Mouse (Mus musculus) MEL (cell line): ENCODE data around the gene Slc36a1.

Source experiments
- CTCF ChIP-seq, 3 experiments: IDR thresholded peaks in 2 of 3; conservative IDR thresholded peaks in 1 of 3; 2 replicates each; pipeline ENCODE4 v1.5.1; 2011 to 2012; ENCODE audit warnings: low read length in 3 of 3, low read depth in 2 of 3, mild to moderate bottlenecking in 2 of 3, improper control_type of control experiment in 1 of 3, inconsistent platforms in 1 of 3, mixed read lengths in 1 of 3, moderate library complexity in 1 of 3; ENCODE audit not compliant: control insufficient read depth in 1 of 3, insufficient read depth in 1 of 3, poor library complexity in 1 of 3, severe bottlenecking in 1 of 3
- E2F4 ChIP-seq: IDR thresholded peaks from 2 replicates; pipeline ENCODE4 v1.6.1; 2011; ENCODE audit warnings: low read depth, low read length, improper control_type of control experiment, borderline replicate concordance
- EP300 ChIP-seq, 2 experiments: IDR thresholded peaks; 2 replicates each; pipeline ENCODE4 v1.6.1; 2011; ENCODE audit warnings: improper control_type of control experiment in 2 of 2, low read length in 2 of 2, low read depth in 1 of 2, mild to moderate bottlenecking in 1 of 2
- ETS1 ChIP-seq: IDR thresholded peaks from 2 replicates; pipeline ENCODE4 v1.6.1; 2012; ENCODE audit warnings: low read depth, mild to moderate bottlenecking, inconsistent platforms, low read length, improper control_type of control experiment, moderate library complexity
- GABPA ChIP-seq: IDR thresholded peaks from 2 replicates; pipeline ENCODE4 v1.6.1; 2012; ENCODE audit warnings: low read depth, mild to moderate bottlenecking, inconsistent platforms, low read length, improper control_type of control experiment, moderate library complexity
- GATA1 ChIP-seq: IDR thresholded peaks from 2 replicates; pipeline ENCODE4 v1.6.1; 2011; ENCODE audit warnings: low read depth, low read length, improper control_type of control experiment
- KAT2A ChIP-seq: conservative IDR thresholded peaks from 2 replicates; pipeline ENCODE4 v1.6.1; 2012; ENCODE audit warnings: low read depth, low read length, improper control_type of control experiment, inconsistent platforms
- MAFK ChIP-seq: IDR thresholded peaks from 2 replicates; pipeline ENCODE4 v1.6.1; 2011; ENCODE audit warnings: low read depth, mild to moderate bottlenecking, low read length, improper control_type of control experiment, borderline replicate concordance
- POLR2A ChIP-seq, 2 experiments: IDR thresholded peaks; 2 replicates each; pipeline ENCODE4 v1.6.1; 2011 to 2012; ENCODE audit warnings: low read length in 2 of 2, mild to moderate bottlenecking in 2 of 2, control low read depth in 1 of 2, improper control_type of control experiment in 1 of 2, low read depth in 1 of 2, moderate library complexity in 1 of 2; ENCODE audit not compliant: control insufficient read depth in 1 of 2, insufficient read depth in 1 of 2, poor library complexity in 1 of 2
- POLR2AphosphoS2 ChIP-seq: IDR thresholded peaks from 2 replicates; pipeline ENCODE4 v1.6.1; 2011; ENCODE audit warnings: low read length, improper control_type of control experiment
- SIN3A ChIP-seq: IDR thresholded peaks from 2 replicates; pipeline ENCODE4 v1.6.1; 2012; ENCODE audit warnings: low read length, improper control_type of control experiment, inconsistent platforms
- ZC3H11A ChIP-seq: IDR thresholded peaks from 2 replicates; pipeline ENCODE4 v1.6.1; 2012; ENCODE audit warnings: low read depth, mild to moderate bottlenecking, inconsistent platforms, low read length, improper control_type of control experiment

DNA sequence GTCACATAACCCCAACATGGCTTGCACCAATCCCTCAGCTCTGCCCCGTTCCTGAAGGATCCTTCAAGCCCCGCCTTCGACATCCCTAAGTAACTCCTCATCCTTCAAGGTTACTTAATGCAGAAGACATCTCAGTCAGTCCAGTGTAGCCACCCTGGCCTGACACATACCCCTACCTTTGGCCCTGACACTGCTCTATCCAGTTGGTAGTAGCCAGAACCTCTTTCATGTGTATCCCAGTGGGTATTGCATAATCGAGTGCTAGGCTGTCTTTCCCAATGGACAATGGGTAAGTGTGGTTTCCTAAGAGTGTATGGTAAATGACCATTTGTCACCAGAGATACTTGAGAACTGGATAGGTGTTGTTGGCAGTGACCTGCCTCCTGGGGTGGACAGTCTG, 25.3 kb upstream of the Slc36a1 start:
- no peak for TF ChIP-seq MAFK
- TF ChIP-seq SIN3A: no peak
- no peak for TF ChIP-seq ZC3H11A
- no peak for TF ChIP-seq KAT2A
- TF ChIP-seq CTCF (IDR thresholded peaks at IDR 0.05 in 2 of 3, conservative IDR thresholded peaks at IDR 0.05 in 1 of 3; ENCODE audit: control insufficient read depth in 1 of 3, insufficient read depth in 1 of 3, low read depth in 2 of 3, low read length in 3 of 3, poor library complexity in 1 of 3, severe bottlenecking in 1 of 3): no peak
- no peak for TF ChIP-seq EP300 (IDR thresholded peaks at IDR 0.05; ENCODE audit: low read depth in 1 of 2, low read length in 2 of 2)
- TF ChIP-seq POLR2A (IDR thresholded peaks at IDR 0.05; ENCODE audit: control insufficient read depth in 1 of 2, insufficient read depth in 1 of 2, low read depth in 1 of 2, low read length in 2 of 2, poor library complexity in 1 of 2): no peak
- no peak for TF ChIP-seq POLR2AphosphoS2
- TF ChIP-seq GATA1: no peak
- no peak for TF ChIP-seq ETS1
- TF ChIP-seq GABPA: no peak
- TF ChIP-seq E2F4: no peak
